Mouse (Mus musculus): ENCODE results near the gene Eepd1. TPM values are rescaled to one million over a fixed set of nuclear protein-coding genes. Genes with fewer than 3 reads are reported as not detected.

Eepd1 gene
- polyA plus RNA-seq, 1 experiment from 2014 or later = 20.1 TPM

GRCm38 (mm10) chr9:25552532-25552931, 71.2 kb downstream of the Eepd1 start:
- H3K27me3 ChIP-seq (replicated peaks; ENCODE audit: low read depth, poor library complexity, severe bottlenecking) = no peaks in the 10 kb centered on the region
- H3K9me3 ChIP-seq = no peaks in the 10 kb centered on the region
- 79% methylated on average over 2 of the region's 2 CpGs for WGBS
- H3K4me3 ChIP-seq = no peak overlapping the region
- H3K27ac ChIP-seq (replicated peaks) = no peak overlapping the region
- no peaks in the 10 kb centered on the region for H3K4me1 ChIP-seq
- DNase-seq (ENCODE audit: low spot score) = no peak
- no peaks in the 10 kb centered on the region for H3K36me3 ChIP-seq (replicated peaks)

- H3K36me3 ChIP-seq (replicated peaks) = no peaks in the 10 kb centered on the region
- no peaks in the 10 kb centered on the region for H3K27me3 ChIP-seq (replicated peaks; ENCODE audit: low read depth, poor library complexity, severe bottlenecking)
- no peak overlapping the region for H3K4me3 ChIP-seq
- H3K27ac ChIP-seq (replicated peaks) = no peak overlapping the region
- no peaks in the 10 kb centered on the region for H3K9me3 ChIP-seq
- H3K4me1 ChIP-seq = no peaks in the 10 kb centered on the region
- DNase-seq (ENCODE audit: low spot score) = no peak
- 78% methylated on average over 6 of the region's 6 CpGs for WGBS
These were observed 73.0 kb downstream of the Eepd1 start for GRCm38 (mm10) chr9:25554246-25554803.

DNA sequence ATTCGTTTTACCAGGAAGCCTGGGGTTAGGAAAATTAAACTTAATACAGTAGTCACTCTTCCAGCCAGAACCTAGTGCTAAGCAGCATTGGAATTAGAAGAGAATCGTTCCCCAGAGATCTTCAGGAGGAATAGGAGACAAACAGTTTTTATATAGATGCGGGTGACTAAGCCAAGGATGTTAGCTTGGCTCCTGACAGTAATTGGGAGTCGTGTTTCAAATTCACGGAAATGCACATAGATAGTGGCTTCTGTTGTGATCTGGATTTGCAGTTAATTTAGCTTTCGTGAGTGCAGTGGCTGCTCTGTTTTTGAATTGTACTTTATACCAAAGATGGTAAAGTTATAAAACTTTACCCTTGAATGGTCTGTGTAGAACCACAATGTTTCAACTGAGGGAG, 73.9 kb downstream of the Eepd1 start:
- Histone ChIP-seq H3K4me1 (no peaks in the 10 kb centered on the region), H3K36me3 (replicated peaks) (no peaks in the 10 kb centered on the region), H3K27me3 (replicated peaks; ENCODE audit: low read depth, poor library complexity, severe bottlenecking) (no peaks in the 10 kb centered on the region), H3K27ac (replicated peaks) (no peak overlapping the region), H3K9me3 (no peaks in the 10 kb centered on the region), H3K4me3 (no peak overlapping the region)
- no peak for DNase-seq (ENCODE audit: low spot score)
- 73% methylated on average over 6 of the region's 6 CpGs for whole genome bisulfite sequencing

DNA sequence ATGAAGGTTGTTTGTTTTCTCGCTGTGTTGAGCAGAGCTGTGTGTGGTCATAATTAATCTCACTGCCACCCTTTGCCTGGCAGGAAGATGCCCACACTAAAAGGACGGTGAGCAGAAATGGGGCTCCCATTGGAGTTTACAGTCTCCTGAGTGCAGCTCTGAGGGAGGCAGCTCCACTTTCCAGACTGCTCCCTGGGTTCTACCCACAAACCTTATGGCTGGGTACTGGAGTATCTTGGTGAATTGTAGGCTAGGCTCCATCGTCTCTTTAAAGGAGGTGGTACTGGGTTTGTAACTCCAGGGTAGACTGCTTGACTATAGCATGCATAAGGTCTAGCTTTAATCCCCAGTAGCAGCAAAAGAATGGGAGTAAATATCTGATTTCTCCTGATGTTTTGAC, 74.7 kb downstream of the Eepd1 start:
- 88% methylated on average over 3 of the region's 3 CpGs for WGBS
- H3K27ac ChIP-seq (replicated peaks) = no peak overlapping the region
- H3K27me3 ChIP-seq (replicated peaks; ENCODE audit: low read depth, poor library complexity, severe bottlenecking) = no peaks in the 10 kb centered on the region
- no peaks in the 10 kb centered on the region for H3K36me3 ChIP-seq (replicated peaks)
- no peak overlapping the region for H3K4me3 ChIP-seq
- H3K4me1 ChIP-seq = no peaks in the 10 kb centered on the region
- DNase-seq (ENCODE audit: low spot score) = no peak
- H3K9me3 ChIP-seq = no peaks in the 10 kb centered on the region

GRCm38 (mm10) chr9:25557378-25557777, 76.0 kb downstream of the Eepd1 start:
- no peaks in the 10 kb centered on the region for H3K27me3 ChIP-seq (replicated peaks; ENCODE audit: low read depth, poor library complexity, severe bottlenecking)
- no peak for DNase-seq (ENCODE audit: low spot score)
- no peak overlapping the region for H3K4me3 ChIP-seq
- H3K4me1 ChIP-seq = no peaks in the 10 kb centered on the region
- H3K27ac ChIP-seq (replicated peaks) = no peak overlapping the region
- H3K36me3 ChIP-seq (replicated peaks) = no peaks in the 10 kb centered on the region
- no peaks in the 10 kb centered on the region for H3K9me3 ChIP-seq
- WGBS = 89% methylated on average over 2 of the region's 2 CpGs

DNA sequence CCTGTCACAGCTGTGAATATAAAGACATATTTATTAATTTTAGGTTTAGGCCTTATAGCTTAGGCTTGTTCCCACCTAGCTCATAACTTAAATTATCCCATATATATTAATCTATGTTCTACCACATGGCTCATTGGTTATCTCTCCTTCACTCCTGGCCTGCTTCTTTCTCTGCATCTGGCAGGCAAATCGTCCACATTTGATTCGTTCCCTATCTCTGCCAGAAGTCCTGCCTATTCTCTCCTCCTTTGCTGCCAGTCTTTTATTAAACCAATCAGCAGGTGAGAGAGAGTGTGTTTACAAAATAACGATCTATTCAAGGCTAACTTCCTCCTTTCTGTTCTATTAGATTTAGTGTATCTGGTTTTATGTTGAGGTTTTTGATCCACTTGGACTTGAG, 77.5 kb downstream of the Eepd1 start:
- DNase-seq (ENCODE audit: low spot score) = no peak
- H3K4me3 ChIP-seq = no peak overlapping the region

DNA sequence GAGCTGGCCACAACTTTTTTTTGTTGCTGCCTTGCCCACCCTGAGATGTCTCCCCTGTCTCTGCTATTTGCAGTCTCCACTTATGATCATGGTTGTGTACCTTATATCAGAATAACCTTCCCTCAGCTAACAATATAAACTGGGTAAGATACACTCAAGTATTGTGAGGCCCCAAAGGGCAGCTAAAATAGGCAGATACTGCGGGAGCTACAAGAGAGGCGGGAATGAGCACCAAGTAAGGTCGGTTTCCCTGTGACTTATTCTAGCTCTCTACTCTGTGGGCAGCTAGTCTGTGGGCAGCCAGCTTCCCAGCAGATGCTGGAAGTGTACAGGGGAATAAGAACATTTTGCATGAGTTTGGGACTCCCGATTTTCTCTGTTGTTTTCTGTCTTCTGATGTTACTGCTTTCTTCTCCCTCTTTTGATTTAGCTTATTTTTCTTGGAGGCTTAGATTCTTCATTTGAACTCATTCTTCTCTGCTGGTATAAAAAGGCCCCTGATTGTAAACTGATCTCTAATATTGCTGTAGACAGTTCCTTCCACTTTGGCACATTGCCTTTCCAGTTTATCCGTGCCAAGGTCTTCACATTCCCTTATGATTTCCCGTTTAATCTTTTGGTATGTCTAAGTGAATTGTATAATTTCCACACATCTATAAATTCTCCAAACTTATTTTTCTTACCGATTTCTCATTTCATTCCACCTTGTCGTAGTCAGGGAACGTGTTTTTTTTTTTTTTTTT, 78.8 kb downstream of the Eepd1 start:
- Histone ChIP-seq H3K36me3 (replicated peaks) (no peaks in the 10 kb centered on the region), H3K4me1 (no peaks in the 10 kb centered on the region), H3K4me3 (no peak overlapping the region), H3K9me3 (peaks cover 2% of the 10 kb centered on the region; the same call in 1 of the 2 replicates), H3K27me3 (replicated peaks; ENCODE audit: low read depth, poor library complexity, severe bottlenecking) (no peaks in the 10 kb centered on the region), H3K27ac (replicated peaks) (no peak overlapping the region)
- WGBS = 88% methylated on average over 9 of the region's 9 CpGs
- DNase-seq (ENCODE audit: low spot score) = no peak

More for the DNA sequence above, 77.5 kb downstream of the Eepd1 start:
- no peaks in the 10 kb centered on the region for H3K36me3 ChIP-seq (replicated peaks)
- H3K27ac ChIP-seq (replicated peaks) = no peak overlapping the region
- H3K9me3 ChIP-seq = peaks cover 2% of the 10 kb centered on the region; the same call in 1 of the 2 replicates
- 84% methylated on average over 3 of the region's 3 CpGs for WGBS
- no peaks in the 10 kb centered on the region for H3K4me1 ChIP-seq
- H3K27me3 ChIP-seq (replicated peaks; ENCODE audit: low read depth, poor library complexity, severe bottlenecking) = no peaks in the 10 kb centered on the region

- WGBS = 90% methylated on average over 1 of the region's 1 CpGs
- no peak overlapping the region for H3K27ac ChIP-seq (replicated peaks)
- DNase-seq (ENCODE audit: low spot score) = no peak
These were observed 79.8 kb downstream of the Eepd1 start for GRCm38 (mm10) chr9:25561143-25561542.

GRCm38 (mm10) chr9:25563806-25564205, 82.5 kb downstream of the Eepd1 start:
- DNase-seq (ENCODE audit: low spot score) = no peak
- Histone ChIP-seq H3K36me3 (replicated peaks) (no peaks in the 10 kb centered on the region), H3K4me1 (no peaks in the 10 kb centered on the region), H3K27me3 (replicated peaks; ENCODE audit: low read depth, poor library complexity, severe bottlenecking) (no peaks in the 10 kb centered on the region), H3K9me3 (peaks cover 2% of the 10 kb centered on the region; the same call in 1 of the 2 replicates), H3K27ac (replicated peaks) (no peak overlapping the region), H3K4me3 (no peak overlapping the region)
- WGBS = 77% methylated on average over 4 of the region's 4 CpGs

More at GRCm38 (mm10) chr9:25561143-25561542, 79.8 kb downstream of the Eepd1 start:
- no peaks in the 10 kb centered on the region for H3K36me3 ChIP-seq (replicated peaks)
- H3K4me1 ChIP-seq = no peaks in the 10 kb centered on the region
- no peaks in the 10 kb centered on the region for H3K27me3 ChIP-seq (replicated peaks; ENCODE audit: low read depth, poor library complexity, severe bottlenecking)
- no peak overlapping the region for H3K4me3 ChIP-seq
- H3K9me3 ChIP-seq = peaks cover 2% of the 10 kb centered on the region; the same call in 1 of the 2 replicates

DNA sequence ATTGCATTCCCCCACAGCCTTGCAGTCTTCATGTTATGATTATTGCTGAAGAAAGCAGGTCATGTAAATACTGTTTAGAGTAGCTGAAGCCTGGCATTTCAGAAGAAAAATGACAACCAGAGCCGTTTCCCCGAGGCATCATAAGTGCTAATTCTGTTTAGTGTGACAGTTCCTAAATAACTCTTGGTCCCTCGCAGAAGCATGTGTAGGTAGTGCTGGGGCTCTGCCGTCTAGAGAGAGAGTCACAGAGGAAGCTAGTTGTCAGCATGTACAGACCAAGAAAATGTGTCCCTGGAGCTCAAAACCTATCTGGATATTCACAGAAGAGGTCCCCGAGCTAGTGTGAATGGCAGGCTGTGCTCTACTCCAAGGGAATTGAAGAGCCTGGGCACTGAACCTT, 85.7 kb downstream of the Eepd1 start:
- peaks cover 2% of the 10 kb centered on the region; the same call in 1 of the 2 replicates for H3K9me3 ChIP-seq
- no peak overlapping the region for H3K27ac ChIP-seq (replicated peaks)
- H3K4me3 ChIP-seq = no peak overlapping the region
- H3K4me1 ChIP-seq = peaks cover 15% of the 10 kb centered on the region
- DNase-seq (ENCODE audit: low spot score) = no peak
- WGBS = 84% methylated on average over 5 of the region's 5 CpGs
- no peaks in the 10 kb centered on the region for H3K36me3 ChIP-seq (replicated peaks)
- H3K27me3 ChIP-seq (replicated peaks; ENCODE audit: low read depth, poor library complexity, severe bottlenecking) = no peaks in the 10 kb centered on the region

DNA sequence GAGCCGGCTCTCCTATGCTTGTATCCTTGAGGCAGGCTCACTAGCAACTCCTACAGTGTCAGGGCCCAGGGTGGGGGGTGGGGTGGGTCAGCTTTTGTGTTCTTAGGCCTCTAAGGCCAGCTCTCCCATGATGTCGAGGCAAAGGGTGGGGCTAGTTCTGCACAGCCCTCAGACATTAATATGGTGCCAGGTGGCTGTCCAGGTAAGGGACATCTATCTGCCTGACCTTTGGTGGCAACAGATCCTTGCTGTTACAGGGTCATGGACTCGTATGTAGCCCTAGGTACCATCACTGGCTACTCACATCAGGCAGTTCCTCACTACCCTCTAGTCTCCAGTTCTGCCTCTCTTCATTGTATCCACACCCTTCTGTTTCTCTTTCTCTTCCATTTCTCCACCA, 87.4 kb downstream of the Eepd1 start:
- Histone ChIP-seq H3K4me1 (peaks cover 21% of the 10 kb centered on the region), H3K9me3 (no peaks in the 10 kb centered on the region), H3K36me3 (replicated peaks) (no peaks in the 10 kb centered on the region), H3K27me3 (replicated peaks; ENCODE audit: low read depth, poor library complexity, severe bottlenecking) (no peaks in the 10 kb centered on the region), H3K27ac (replicated peaks) (no peak overlapping the region), H3K4me3 (no peak overlapping the region)
- 80% methylated on average over 3 of the region's 3 CpGs for WGBS
- DNase-seq (ENCODE audit: low spot score) = no peak

- Histone ChIP-seq H3K4me1 (peaks cover 33% of the 10 kb centered on the region), H3K36me3 (replicated peaks) (no peaks in the 10 kb centered on the region), H3K27ac (replicated peaks) (0 out of 2 replicates have a peak overlapping the region, but pooled peaks have one; percentile 40), H3K9me3 (no peaks in the 10 kb centered on the region), H3K4me3 (no peak overlapping the region), H3K27me3 (replicated peaks; ENCODE audit: low read depth, poor library complexity, severe bottlenecking) (no peaks in the 10 kb centered on the region)
- no peak for DNase-seq (ENCODE audit: low spot score)
- 92% methylated on average over 7 of the region's 7 CpGs for WGBS
These were observed 88.7 kb downstream of the Eepd1 start for GRCm38 (mm10) chr9:25570011-25570410.

DNA sequence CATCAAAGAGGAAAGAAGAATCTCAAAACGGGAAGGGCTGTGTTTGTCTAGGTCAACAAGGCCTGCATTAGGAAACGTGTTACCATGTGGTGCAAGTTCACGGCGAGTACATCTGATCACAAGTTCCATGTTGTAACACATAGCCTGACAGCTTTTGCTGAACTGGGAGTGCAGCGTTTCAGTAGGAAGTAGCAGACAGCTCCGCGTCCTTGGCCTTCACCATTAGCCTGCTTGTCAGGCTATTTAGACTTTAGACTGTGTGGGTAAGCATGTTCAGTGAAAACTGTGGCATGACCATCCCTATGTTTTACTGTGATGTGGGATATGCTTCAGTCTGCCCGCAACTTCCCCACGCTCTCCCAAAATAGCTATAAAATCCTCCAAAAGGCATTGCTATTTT, 89.1 kb downstream of the Eepd1 start:
- Histone ChIP-seq H3K9me3 (no peaks in the 10 kb centered on the region), H3K27ac (replicated peaks) (peak overlapping the region; percentile 40), H3K27me3 (replicated peaks; ENCODE audit: low read depth, poor library complexity, severe bottlenecking) (no peaks in the 10 kb centered on the region), H3K36me3 (replicated peaks) (no peaks in the 10 kb centered on the region), H3K4me1 (peaks cover 37% of the 10 kb centered on the region), H3K4me3 (no peak overlapping the region)
- 84% methylated on average over 9 of the region's 9 CpGs for WGBS
- DNase-seq (ENCODE audit: low spot score) = no peak
